Mouse (Mus musculus): ENCODE results near the gene Pkdrej.
"Not testable (repeated sequence)": the region's sequence is repeated elsewhere in the genome, so short reads cannot be mapped to it uniquely, and the experiment has no call there.

Gene Pkdrej

DNA sequence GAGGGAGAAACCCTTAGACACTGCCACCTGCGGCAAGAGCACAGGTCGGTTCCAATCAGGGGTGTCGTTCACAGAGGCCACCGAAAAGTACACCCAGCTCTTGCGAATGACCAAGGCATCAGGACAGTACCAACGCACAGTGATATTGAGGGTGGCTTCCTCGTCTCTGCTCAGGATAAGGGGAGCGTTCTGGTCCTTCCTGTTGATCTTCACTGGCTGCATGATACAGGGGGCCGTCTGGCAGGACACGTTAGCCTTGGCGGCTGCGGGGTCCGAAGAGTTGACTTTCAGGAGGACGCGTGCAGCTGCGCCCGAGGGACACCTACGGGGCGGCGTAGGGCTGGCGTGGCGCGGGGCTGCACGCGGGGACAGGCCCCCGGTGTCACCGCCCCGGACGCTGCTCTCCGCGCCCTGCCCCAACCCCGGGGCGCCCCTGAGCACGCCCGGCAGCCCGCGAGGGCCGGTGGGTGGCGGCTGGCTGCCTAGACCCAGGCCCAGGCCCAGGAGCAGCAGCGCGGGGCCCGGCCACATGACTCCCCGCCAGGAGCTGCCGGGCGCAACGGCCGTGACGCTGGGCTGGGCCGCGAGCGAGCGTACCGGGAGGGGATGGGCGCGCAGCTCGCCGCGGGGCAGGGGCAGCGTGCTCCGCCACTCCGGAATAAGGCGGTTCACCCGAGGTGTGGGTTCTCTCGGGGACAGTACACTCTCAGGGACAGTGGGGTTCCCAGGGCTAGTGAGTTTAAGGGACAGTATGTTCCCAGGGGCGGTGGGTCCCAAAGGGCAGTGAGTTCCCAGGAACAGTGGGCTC, at the start of gene Pkdrej:
Gene Pkdrej, minus strand, starts transcription at position 532 of the 808 bp plus-strand sequence.
- no peak for DNase-seq (ENCODE audit: low read depth)

DNA sequence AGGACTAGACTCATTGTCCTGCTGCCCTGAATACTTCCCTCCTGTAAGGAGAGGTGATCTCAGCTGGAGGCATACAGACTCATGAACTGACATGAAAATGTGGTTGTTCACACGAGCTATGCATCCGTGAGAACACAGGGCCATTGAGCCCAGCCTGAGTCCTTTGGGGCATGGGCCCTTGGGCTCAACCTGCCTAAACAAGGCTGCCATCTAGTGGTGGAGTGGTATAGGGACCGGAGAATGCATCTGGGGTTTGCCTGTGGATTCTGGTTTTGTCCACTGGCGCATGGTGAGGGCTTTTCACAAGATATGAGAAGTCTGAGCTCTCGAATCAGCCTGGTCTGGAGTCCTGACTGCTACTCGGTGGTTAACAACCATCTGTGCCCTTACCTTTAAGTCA, 46.2 kb upstream of the Pkdrej start:
- peak; percentile 62 for DNase-seq (ENCODE audit: low read depth)

DNA sequence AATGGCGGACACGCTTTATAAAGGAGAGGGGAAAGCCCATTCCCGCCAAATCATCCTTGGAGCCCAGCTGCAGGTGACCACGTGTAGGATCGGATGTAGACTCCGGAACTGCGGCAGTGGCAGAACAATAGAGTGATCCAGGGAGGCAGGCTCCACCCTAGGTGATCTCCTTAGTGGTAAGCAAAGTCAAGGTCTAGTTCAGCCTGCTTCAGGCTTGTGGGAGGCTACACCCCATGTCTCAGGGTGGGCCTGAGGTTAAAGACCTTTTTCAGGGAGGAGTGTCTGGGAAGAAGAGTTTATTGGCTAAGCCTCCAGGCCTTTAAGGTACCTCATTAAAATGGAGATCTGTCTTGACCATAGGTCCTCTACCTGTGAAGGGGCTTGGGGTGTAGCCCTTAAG, 44.4 kb upstream of the Pkdrej start:
- DNase-seq (ENCODE audit: low read depth): not testable (repeated sequence)

DNA sequence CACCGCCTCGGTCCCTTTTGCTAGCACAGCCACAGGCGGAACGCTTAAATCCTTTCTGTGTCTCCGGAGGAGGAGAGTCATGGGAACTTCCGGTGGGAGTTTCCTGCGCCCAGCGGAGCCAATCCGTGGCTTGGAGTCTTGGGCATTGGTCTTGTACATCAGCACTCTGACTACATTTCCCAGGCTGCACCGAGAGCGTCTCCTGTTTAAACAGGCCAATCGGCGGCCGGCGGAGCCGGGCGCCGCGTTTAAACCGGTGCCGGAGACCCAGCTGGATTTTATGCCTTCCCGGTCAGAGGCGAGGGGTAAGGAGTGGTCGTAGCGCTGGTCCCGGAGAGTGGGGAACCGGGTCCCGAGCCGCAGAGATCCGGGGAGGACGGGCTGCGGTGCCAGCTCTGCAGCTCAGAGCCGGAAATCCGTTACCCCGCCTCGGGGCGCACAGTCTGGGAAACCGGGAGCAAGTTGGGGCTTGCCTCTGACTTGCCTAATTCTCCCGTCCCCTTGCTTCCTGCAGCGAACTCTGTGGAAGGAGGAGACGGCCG, 38.0 kb upstream of the Pkdrej start, which contains the start of gene Gtse1:
Gene Gtse1, plus strand, starts transcription at position 256 of the 542 bp plus-strand sequence.
- peak; percentile 93 for DNase-seq (ENCODE audit: low read depth)

DNA sequence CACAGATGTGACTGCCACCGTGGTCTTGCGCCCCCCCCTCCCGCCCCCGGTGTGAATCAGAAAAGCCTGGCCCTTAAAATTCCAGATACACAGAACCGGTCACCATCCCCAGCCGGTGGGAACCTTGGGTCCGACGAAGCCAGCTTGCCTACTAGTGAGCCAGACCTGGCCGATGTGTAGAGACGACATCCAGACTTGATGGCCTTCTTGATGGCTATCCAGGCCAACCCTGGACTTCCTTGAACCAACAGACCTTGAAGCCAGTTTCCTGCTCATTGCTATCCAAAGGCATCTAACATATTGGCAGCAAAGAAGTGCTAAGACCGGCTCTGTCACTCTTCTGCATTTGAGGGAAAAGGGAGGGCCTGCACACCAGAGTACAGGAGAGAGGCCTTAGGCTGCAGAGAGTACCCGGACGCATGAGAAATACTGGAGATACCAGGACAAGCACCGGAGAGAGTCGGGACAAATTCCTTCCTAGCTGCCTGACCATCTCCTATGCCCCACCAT, 37.5 kb upstream of the Pkdrej start:
- DNase-seq (ENCODE audit: low read depth): no peak

DNA sequence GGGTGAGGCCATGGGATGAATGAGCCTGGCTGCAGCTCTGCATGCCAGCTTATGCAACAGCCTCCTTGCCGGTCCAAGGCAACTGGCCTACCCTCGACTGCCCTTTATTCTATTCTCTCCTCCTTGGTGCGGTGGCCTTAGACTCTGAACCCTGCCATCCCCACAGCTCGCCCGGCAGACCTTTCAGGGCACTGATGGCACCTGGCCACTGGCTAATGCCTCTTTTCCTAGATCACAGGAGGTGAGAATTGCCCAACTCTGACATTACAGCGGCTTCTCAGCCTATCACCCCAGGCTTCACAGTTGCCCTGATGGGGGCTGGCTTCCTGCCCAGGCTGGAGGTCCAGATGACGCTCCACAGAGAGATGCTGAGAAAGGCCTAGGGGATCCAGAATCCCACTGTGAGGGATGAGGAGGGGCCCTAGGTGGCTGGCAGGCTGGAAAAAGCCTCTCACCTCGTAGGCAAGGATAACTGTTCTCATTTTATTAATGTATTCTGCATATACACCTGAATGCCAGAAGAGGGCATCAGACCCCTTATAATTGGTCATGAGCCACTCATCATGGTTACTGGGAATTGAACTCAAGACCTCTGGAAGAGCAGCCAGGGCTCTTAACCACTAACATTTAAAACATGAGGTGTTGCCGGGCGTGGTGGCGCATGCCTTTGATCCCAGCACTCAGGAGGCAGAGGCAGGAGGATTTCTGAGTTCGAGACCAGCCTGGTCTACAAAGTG, 30.3 kb upstream of the Pkdrej start:
- DNase-seq (ENCODE audit: low read depth): no peak

DNA sequence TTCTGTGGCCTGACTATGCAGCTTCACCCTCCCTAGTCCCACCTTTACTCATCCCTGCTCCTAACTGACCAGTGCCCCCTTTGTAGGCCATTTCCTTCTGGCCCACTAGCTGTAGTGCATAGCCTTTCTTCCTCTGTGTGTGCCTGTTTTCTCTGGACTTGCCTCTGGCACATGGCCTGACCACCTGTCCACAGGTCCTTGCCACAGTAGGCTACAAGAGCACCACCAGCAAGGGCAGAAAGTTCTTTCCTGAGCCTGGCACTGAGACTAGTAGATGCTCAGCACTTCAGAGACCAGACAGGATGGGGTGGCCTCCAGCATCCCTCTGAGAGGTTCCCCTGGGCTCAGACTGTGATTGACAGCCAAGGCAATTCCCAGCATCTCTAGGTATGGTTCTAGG, 23.5 kb upstream of the Pkdrej start:
- no peak for DNase-seq (ENCODE audit: low read depth)

DNA sequence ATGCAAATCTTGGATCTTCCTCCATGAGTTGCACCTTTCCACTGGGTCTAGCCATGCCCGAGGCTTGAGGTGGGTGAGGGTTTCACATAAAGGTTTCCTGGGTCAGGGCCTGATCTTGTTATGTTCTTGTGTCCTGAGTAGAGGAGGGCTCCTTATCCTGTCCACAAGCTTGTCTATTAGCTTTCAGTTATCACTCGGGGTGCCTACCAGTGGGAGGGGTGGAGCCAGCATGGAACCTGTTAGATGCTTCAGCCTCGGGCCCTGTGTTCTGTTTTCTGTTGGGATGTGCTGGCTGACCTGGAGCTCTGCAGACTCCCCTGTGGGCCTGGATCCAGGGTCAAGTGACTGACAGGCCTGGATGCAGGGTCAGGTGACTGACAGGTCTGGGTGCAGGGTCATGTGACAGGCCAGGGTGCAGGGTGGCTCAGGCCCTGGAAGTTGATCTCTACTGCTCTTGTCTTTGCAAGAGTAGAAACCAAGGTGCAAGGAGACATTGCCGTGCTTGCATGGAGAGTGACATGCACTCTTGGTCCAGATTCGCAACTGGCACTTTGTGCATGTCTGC, 20.3 kb upstream of the Pkdrej start:
- no peak for DNase-seq (ENCODE audit: low read depth)

DNA sequence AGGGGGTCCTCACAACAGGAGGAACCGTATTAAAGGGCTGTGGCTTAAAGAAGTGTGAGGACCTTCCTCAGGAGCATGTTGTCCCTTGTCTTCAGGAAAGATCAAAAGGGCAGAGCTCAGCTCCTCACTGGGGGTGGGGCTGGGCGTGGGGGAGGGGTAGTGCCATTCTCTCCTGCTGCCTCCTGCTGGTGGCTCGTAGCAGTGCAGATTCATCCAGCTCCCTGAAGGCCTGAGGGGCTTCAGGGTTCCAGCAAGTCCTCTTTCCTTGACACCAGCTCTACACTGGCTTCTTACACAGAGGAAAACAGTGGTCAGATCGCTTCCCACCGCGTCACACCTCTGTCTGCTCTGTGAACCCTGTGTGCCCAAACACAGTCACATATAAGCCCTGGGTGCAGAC, 19.4 kb upstream of the Pkdrej start:
- no peak for DNase-seq (ENCODE audit: low read depth)

DNA sequence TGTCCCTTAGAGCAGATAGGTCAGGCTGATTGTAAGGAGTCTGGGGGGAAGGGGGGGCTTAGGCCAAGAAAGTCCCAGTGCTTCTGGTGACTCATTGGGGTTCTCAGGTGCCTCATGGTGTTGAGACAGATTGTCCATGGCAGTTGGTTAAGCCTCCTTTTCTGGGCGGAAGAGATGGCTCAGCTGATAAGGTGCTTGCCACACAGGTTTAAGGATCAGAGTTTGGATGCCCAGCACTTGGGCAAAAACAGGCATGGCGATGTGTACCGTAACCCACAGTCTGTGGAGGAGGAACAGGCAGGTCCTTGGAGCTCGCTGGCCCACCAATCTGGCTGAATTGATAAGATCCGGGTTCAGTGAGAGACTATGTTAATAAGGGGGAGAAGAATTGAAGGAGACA, 15.4 kb upstream of the Pkdrej start:
- no peak for DNase-seq (ENCODE audit: low read depth)

DNA sequence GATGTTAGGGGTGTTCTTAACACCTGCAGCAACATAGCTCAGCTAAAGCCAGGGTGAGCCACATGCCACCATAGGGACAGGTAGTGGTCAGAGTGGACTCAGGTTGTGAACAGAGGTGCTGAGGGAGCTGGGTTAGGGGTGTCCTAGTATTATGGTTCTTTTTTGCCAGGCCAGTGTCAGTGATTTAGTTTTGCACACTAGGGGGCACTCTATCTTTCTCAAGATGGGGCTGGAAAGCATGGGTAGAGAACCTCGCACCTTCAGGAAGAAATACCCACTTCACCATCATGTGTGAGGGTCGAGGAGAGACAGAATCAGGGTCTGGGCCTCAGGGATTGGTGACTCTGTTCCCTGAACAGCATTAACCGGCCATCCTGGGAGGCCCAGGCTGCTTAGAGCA, 13.8 kb upstream of the Pkdrej start:
- DNase-seq (ENCODE audit: low read depth): no peak

DNA sequence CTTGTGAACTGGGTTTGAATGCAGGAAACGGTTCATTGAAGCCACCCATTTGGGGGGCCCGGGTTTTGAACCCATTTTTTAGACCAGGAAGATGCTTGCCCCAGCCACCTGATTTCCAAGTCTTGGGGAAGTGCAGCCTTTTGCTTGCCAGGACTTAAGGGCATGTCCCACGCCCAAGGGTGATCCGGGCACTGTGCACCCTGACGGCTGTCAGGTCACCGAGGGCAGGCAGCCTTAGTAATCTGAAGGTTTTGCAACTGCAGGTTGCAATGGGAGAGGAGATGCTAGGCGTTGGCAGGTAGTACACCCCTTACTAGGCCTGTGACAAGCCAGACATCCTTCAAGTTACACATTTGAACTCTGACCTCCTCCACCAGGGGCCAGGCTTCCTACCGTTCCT, 11.1 kb upstream of the Pkdrej start:
- no peak for DNase-seq (ENCODE audit: low read depth)

DNA sequence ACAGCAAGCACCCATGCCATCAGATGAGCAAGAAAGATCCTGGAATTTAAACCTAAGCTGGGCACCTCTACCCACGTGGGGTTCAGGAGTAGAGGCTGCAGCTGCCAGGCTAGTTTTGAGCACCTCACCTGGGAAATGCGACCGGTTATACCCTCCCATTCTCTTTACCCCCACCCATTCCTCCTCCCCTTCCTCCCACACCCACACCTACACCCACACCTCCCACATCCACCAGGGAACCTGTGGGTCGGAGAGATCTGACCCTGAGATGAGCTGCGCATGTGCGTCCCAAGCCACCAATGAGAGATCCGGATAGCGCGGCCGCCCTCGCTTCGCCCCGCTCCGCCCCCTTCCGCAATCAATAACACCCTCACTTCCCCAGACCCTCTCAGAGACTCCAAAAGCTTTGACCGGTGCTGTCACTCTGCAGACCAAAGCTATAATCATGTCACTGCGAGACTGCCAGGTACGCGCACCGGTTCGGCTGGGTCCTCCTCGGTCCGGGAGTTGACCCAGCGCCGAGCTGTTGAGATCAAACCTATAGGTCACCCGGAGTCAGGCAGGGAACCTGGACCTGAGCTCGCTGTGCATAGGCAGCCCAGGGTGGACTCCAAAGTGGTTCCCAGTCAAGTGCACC, 10.5 kb upstream of the Pkdrej start, which contains the start of gene Ttc38:
Gene Ttc38, plus strand, starts transcription at position 353 of the 637 bp plus-strand sequence.
- DNase-seq (ENCODE audit: low read depth): peak; percentile 70

DNA sequence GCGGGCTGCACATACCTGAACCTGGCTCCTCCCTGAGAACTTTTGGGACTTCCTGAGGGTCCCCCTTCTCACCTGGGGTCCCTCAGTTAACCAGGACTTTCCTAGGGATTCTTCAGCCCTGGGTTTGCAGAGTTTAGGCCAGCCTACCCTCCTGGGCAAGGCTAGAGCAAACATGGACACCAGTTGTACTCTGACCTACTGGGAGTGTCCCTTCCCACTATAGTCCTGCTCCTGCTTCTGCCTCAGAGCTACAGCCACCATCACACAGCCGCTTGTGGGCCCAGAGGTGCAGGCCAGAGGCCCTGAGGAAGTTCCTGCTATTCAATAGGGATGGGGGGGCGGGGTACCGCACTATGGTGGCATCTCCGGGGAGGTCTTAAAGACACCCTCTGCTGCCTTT, 7.9 kb upstream of the Pkdrej start:
- DNase-seq (ENCODE audit: low read depth): no peak

DNA sequence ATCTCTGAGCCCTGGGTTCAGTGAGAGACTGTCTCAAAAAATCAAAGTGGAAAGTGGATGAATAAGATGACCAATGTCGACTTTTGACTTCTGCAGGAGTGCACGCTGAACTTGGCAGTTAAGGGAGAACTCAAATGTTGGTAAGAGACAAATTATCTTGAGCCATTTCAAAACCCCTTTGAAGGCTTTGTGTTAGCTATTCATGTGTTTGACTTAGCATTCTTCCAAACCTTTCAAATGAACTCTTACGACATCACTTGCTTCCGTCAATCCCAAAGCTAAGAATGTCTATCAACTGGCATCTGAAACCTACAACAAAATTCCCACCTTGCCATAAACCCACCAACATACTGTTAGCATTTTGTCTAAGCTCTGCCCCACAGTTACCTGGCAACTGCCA, 6.5 kb upstream of the Pkdrej start:
- DNase-seq (ENCODE audit: low read depth): no peak

DNA sequence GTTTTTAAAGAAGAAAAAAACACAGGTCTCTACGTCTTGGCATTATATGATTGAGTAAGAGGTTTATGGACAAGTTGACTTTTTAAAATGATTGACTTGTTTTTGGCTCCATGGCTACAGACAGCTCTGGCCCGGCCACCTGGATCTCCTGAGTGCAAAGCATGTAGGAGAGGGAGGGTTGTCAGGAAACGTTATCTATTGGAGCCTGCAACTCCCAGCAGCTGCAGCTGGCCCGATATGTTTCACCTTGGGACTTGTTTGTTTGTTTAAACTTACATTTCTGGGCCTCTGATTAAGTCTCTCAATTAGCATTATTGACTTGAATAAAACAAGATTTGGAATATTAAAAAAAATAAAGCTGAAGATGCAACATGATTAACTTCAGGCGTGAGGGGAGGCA, 5.1 kb upstream of the Pkdrej start:
- DNase-seq (ENCODE audit: low read depth): no peak

DNA sequence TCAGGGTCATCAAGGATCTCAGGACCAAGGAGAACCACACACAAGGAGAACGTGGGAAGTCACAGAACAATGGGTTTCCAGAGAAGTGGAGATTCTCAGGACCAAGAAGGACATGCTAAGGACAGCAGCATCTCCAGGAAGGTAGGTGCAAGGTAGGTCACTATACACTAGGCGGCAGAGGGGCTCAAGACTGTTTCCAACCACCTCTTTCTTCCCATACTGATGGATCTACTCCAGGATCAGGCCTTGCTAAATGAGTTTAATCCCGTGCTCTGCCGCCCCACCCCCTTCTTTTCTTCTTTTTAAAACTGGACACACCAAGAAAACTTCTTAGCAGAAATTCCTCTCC, 451 bp upstream of the Pkdrej start:
- no peak for DNase-seq (ENCODE audit: low read depth)

DNA sequence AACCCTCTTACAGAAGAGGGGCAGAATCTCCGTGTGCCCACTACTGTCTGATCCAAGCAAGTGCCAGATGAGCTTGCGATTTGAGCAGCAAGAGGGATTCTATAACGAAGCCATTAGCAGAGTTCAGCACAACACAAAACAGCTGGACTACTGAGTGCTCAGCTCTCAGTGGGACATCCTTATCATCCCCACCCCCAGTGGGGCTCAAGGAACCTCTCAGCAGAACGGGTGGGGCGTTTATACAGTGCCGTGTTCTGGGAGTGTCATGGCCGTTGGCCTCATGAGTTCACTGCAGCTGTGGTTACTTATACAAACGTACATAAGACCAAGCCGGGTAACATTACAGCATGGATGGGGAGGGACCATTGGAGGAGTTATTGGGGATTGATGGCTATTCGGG, 8.1 kb downstream of the Pkdrej start:
- DNase-seq (ENCODE audit: low read depth): no peak

DNA sequence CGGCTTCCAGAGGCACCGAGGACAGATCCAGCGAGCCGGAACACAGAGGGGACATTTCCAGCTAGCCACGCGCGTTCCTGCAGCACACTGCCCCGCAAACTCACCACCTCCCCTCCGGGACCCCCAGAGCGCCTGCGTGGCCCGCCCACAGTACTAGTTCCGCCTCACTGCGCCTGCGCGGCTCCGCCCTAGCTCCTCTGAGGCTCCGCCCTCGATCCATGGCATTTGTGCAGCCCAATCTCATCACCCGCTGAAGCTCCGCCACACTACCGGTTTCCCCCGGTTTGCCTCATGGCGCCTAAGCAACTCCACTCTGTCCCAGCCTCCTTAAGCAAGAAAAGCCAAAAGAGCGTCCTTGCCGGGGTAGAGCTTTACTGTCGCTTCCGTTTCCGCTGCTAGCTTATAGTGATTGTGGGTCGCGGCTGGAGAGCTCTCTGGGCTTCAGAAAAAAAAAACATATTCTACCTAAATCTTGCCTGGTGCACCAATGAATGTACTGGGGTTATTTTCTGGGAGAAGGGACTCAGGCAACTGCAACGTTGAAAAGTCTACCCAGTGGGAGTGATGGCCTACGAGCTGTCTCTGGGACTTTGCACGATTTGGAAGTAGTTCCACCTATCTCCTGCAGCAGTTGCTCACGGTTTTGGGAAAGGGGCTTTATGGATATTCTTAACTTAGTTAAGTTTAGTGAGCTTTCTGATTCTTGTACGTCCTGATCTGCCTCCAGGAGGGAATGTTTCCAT, 9.8 kb downstream of the Pkdrej start, which contains the start of gene Cdpf1:
Gene Cdpf1, minus strand, starts transcription at position 163 of the 743 bp plus-strand sequence.
- peak; percentile 96 for DNase-seq (ENCODE audit: low read depth)

DNA sequence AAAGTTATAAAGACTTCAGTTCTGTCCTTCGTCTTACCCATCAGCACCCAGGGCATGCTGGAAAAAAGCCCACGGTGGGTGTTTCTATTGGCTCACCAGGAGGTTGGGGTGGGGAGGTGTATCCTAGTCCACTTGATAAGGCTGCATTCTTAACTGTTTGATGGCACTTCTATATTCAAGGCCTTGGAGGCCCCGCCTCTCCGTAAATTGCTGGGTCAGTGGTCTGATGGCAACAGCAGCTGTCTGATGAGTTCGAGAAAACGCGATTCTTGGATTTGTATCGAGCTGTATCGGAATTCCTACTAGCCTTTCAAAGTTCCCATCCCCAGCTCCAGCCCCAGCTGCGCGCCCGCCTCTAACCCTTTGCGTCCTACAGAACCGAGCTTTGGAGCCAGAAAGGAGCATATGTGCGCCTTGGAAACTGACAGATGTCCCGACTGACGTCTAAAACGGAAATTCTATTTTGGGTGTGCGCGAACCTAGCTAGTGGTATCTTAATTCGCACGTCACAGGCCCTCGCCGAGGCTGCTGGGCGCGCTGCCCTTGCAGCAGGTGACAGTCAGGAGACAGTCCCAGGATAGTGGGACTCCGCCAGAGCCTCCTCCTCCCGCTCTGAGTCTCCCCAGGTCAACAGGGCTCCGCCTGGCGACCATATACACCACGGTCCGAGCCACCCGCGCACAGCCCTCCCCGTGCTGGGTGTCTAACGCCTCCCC, 10.6 kb downstream of the Pkdrej start:
- DNase-seq (ENCODE audit: low read depth): peak; percentile 53

DNA sequence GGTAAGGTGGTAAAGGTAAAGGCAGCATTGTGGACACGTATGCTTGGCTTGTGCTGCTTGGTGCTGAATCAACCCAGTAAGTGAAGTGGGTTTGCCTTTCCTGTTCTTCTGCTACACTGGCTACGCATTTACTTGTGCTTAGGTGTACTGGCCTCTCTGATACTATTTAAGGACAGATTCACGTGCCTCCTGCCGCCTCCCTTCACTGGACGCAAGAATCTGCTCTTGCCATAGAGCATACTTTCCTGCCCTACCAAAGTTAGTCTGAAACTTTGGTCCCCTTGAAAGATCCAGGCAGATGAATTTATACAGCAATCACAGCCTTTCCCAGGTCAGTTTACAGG, 11.1 kb downstream of the Pkdrej start:
- no peak for DNase-seq (ENCODE audit: low read depth)
